Mouse (Mus musculus) cortical plate, adult 2 months (tissue): ENCODE results near the gene Stac2. TPM values are rescaled to one million over a fixed set of nuclear protein-coding genes. Genes with fewer than 3 reads are reported as not detected.

Source experiments
- H3K27ac ChIP-seq: fragments of 200-500 bp; 2 replicates; pipeline ENCODE4 v1.5.1; 2012; ENCODE audit warnings: low read length, control low read depth, inconsistent platforms; ENCODE audit not compliant: insufficient read depth
- H3K4me1 ChIP-seq: fragments of 200-500 bp; 2 replicates; pipeline ENCODE4 v1.6.1; 2011; ENCODE audit warnings: low read length; ENCODE audit not compliant: control insufficient read depth, insufficient read depth
- H3K4me3 ChIP-seq: fragments of 200-500 bp; 2 replicates; pipeline ENCODE4 v1.5.1; 2011; ENCODE audit warnings: mild to moderate bottlenecking, low read length, control low read depth; ENCODE audit not compliant: insufficient read depth
- CTCF ChIP-seq: fragments of 200-500 bp; IDR thresholded peaks from 2 replicates; pipeline ENCODE4 v1.5.1; 2011; ENCODE audit warnings: mild to moderate bottlenecking, control low read depth, low read length; ENCODE audit not compliant: insufficient read depth; ENCODE audit errors: extremely low read depth
- POLR2A ChIP-seq: fragments of 200-500 bp; IDR thresholded peaks from 2 replicates; pipeline ENCODE4 v1.6.1; 2011; ENCODE audit warnings: mild to moderate bottlenecking, low read length, control low read depth; ENCODE audit not compliant: insufficient read depth; ENCODE audit errors: extremely low read depth
- polyA plus RNA-seq: library from polyadenylated mRNA; depleted of rRNA; stranded (reverse); fragments of >200 nt; gene quantifications from 2 replicates; pipeline ENCODE4 v1.2.3, GENCODE M21; 2012

Gene Stac2
- polyA plus RNA-seq, 1 experiment: 49.7 TPM

DNA sequence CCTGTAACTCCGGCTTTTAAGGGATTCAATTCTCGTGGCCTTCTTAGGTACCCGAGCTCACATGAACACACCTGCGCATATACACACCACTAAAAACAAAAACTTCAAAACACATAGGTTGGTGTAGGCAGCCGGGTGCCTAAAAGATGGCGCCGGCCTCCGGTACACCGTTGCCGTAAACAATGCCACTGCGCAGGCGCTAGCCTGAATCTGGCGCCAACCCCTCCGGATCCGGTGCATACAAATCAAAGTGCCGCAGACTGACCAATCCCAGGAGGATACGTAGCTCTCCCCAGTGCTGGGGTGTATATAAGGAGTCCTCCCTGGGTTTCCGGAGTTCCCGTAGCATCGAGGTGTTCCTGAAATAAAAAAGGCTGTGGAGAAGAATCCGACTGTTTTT lies 14.0 kb upstream of the Stac2 start:
- TF ChIP-seq POLR2A (no peak), CTCF (no peak)
- H3K4me3 ChIP-seq: no peak overlapping the region
- no peak overlapping the region for H3K27ac ChIP-seq
- H3K4me1 ChIP-seq: peaks cover 1% of the 10 kb centered on the region; the same call in 1 of the 2 replicates

DNA sequence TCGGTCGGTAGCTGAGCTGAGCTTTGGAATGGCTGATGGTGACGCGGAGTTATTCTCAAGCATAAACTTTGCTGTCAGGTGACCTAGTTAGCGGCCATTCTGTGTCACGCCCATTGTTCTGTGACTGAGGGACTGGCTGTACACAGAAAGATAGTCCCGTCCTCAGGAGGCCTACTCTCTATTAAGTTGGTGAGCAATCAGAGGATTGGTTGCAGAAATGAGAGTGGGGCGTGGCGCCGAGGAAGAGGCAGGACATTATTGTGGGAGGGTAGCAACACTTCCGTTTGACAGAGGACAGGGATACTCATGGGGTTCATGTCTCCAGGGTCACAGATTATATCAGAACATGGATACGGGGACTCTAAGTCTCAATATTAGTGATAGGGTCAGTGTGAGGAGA lies 12.9 kb upstream of the Stac2 start:
- no peak overlapping the region for H3K27ac ChIP-seq
- H3K4me1 ChIP-seq: peaks cover 2% of the 10 kb centered on the region; the same call in 1 of the 2 replicates
- no peak overlapping the region for H3K4me3 ChIP-seq
- TF ChIP-seq POLR2A (no peak), CTCF (no peak)

DNA sequence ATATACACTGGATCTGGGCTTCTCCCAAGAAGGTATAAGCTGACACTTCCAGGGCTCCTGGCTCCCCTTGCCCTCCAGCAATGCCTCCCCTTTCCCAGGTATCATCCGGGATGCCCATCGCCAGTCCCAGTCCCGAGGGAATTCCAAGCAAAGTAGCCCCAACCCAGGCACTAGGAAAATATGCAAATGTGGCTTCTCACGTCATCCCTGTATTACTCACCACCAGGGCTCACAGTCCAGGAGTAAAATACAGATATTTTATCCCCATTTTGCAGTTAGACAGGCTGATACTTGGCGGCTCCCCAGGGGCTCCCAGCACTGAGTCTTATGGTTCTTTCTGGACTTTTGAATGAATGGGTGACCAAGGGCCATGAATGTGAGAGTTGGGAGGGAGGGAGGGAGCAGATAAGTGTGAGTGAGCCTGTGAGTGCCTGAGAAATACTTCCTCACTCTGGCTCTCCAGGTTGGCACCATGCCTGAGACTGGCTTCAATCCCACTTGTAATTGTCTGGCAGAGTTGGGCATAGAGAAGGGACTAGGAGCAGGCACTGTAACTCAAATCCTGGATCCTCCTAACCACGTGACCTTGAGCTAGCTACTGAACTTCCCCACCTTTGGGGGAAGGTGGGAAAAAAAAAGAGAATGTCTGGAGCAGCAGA lies 8.8 kb upstream of the Stac2 start:
- peaks cover 12% of the 10 kb centered on the region for H3K4me1 ChIP-seq
- no peak overlapping the region for H3K27ac ChIP-seq
- no peak overlapping the region for H3K4me3 ChIP-seq
- TF ChIP-seq POLR2A (no peak), CTCF (no peak)

DNA sequence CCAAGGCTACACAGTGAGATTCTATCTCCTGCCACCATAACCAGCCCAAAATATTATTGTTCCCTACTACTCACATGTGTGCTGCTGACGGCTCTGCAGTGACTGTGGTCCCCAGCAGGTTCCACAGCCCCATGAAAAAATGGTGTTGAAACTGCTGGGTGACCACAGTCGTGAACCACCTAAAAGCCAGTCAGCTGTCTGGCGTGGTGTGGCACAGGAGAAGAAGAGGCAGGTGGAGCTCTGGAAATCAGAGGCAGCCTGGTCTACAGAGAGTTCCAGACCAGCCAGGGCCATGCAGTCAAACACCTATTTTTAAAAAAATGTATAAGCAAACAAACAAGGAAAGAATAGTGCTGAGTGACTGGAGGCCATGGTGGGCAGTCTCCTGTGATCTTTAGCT lies 8.2 kb upstream of the Stac2 start:
- H3K27ac ChIP-seq: no peak overlapping the region
- H3K4me3 ChIP-seq: no peak overlapping the region
- peaks cover 12% of the 10 kb centered on the region for H3K4me1 ChIP-seq
- TF ChIP-seq POLR2A (no peak), CTCF (no peak)

DNA sequence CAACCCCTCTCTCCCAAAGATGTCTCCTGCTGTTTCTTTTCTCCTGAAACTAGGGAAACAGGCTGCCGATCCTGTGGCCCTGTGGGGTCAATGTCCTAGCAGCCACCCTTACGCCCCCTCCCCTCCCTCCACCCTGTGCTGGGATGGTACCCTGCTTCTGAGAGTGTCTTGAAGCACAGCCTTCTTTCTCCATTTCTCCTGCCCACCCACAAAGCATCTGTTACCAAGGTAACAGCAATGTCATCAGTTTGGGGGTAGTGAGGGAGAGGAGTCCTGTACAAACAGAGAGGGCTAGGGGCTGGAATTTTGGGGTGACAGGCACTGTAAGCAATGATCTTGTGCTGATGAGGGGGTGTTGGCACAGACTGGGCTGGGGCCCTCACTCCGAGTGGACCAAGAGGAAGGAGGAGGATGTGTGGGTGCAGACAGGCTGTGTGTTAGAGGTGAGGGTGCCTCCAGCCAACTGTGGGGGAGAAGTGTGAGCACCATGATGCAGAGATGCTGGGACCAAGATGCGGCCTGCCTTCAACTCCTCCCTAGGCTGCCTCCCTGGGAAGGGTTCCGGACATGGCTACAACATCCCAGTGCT lies 6.9 kb upstream of the Stac2 start:
- Histone ChIP-seq H3K4me3 (no peak overlapping the region), H3K4me1 (peaks cover 12% of the 10 kb centered on the region), H3K27ac (peak overlapping the region; percentile 81)
- no peak for TF ChIP-seq CTCF
- TF ChIP-seq POLR2A: peak; percentile 28; the same call in 1 of the 2 replicates

DNA sequence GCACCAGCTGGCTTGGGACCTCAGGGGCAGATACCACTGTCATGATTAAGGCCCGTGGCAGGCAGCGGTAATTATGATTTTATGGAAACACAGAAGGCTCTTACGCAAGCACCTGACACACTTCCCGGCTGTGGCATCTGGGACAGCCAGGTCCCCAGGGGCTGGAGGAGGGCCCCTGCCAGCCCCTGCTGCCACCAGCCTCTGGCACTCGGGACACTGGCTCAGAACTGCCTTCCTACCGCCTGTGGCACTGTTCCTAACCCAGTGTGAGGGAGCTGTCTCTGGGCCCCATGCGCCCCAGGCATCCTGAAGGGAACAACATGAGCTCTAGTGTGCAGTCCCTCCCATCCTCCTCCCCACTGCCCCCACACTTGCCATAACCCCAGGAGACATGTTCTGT lies 6.4 kb upstream of the Stac2 start:
- TF ChIP-seq CTCF: no peak
- no peak for TF ChIP-seq POLR2A
- peaks cover 12% of the 10 kb centered on the region for H3K4me1 ChIP-seq
- H3K4me3 ChIP-seq: no peak overlapping the region
- peak overlapping the region; percentile 81 for H3K27ac ChIP-seq

DNA sequence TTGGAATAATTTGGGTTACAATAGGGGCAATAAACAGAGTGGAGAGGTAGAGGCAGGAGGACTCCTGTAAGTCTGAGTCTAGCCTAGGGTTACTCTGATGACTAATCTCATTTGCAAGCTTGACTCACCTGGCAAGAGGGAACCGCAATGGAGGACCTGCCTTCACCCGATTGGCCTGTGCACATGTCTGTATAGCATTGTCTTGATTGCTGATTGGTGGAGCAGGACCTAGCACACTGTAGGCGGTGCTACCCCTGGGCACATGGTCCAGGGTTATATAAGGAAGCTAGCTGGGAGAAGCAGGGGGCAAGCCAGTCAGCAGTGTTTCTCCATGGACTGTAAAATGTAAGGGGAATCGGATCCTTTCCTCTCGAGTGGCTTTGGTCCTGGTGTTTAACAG lies 4.7 kb upstream of the Stac2 start:
- H3K4me3 ChIP-seq: no peak overlapping the region
- TF ChIP-seq POLR2A: no peak
- TF ChIP-seq CTCF: no peak
- H3K27ac ChIP-seq: no peak overlapping the region
- peaks cover 12% of the 10 kb centered on the region for H3K4me1 ChIP-seq

DNA sequence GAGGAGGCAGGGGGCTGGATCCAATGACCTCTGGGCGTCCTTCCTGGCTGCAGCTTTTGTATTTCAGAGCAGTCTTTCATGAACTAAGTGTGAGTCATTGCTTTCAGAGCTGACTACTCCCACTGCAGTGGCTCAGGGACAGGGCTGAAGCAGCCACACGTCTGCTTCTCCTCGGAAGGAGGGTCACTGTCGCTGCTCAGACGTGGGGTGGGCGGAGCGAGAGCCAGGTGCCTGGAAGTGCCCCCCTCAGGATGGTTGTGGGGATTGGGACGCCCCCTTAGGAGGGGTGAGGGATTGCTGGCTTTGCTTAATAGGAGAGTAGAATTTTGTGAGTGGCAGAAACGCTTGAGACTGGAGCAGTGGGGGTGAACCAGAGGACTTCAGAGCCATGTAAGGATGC lies 4.2 kb upstream of the Stac2 start:
- Histone ChIP-seq H3K27ac (peak overlapping the region; percentile 83), H3K4me1 (peaks cover 12% of the 10 kb centered on the region), H3K4me3 (no peak overlapping the region)
- TF ChIP-seq CTCF (no peak), POLR2A (no peak; the same call in 1 of the 2 replicates)

DNA sequence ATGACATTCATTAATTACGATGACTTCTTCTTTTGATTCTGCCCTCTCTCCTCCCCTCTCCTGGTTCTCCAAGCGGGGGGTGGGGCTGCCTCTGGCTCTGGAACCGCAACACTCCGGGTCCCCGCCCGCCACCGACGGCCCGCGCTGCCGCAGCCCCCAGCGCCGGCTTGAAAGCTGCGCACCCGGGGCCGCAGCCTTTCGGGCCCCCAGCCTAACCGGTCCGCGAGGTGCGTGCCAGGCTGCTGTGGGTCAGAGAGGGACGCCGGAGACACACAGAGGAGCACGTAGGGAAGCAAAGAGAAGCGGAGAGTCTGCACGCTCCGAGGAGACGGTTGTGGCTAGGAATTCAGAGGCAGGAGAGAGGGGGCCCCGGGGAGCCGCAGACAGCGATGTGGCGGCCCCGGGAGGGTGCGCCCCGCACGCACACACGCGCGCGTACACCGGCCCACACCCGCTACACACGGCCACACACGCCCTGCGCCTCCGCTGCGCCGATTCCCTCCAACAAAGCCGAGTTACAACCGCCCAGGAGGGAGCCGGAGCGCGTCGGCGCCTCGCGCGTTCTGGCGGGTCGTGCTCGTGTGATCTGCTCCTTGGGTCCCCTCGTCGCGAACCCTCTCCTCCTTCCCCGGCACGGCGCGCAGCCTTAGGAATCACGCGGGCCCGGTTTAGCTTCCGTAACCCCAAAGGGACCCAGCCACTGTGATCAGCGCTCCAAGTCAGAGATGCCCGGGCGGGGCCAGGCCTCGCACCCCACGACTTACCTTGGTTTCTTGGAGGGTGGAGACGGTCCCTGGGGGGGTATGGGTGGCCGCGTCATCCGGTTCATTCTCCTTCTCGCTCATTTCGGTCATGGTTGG lies 903 bp downstream of the Stac2 start:
- Histone ChIP-seq H3K4me1 (peaks cover 6% of the 10 kb centered on the region), H3K4me3 (peak overlapping the region; percentile 41), H3K27ac (no peak overlapping the region)
- TF ChIP-seq CTCF: no peak
- TF ChIP-seq POLR2A: no peak

DNA sequence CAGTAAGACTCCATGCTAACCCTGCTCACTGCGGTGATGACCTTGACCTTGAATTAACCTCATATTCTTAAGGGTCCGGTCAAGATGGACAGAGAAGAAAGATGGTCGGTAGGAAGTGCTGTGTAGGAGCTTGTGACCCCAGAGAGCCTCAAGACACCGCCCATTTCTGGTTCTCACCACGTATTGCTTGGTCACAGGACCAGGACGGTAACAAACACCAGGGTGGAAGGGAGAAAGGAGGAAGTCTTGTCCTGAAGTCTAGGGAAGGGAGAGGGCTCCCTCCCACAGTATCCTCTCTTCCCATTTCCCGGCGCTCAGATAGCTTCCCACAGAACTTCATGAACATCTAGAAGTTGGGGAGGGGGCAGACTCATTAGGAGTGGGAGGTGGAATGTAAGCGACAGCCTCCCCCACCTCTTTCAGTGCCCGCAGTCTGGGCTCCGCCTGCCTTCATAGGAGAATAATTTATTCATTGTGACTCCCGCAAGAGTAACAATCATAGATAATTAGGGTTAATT lies 1.6 kb downstream of the Stac2 start:
- Histone ChIP-seq H3K4me1 (peaks cover 5% of the 10 kb centered on the region), H3K4me3 (peak overlapping the region; percentile 41; the same call in 1 of the 2 replicates), H3K27ac (no peak overlapping the region)
- TF ChIP-seq POLR2A (no peak), CTCF (no peak)
